Mouse (Mus musculus) liver (tissue): ENCODE results near the gene Gucy2c.

ENCODE experiments used
- DNase-seq: peaks from one replicate; pipeline ENCODE4 v3.0.0-alpha.2; 2020; ENCODE audit warnings: mixed read lengths

The Gucy2c gene

DNA sequence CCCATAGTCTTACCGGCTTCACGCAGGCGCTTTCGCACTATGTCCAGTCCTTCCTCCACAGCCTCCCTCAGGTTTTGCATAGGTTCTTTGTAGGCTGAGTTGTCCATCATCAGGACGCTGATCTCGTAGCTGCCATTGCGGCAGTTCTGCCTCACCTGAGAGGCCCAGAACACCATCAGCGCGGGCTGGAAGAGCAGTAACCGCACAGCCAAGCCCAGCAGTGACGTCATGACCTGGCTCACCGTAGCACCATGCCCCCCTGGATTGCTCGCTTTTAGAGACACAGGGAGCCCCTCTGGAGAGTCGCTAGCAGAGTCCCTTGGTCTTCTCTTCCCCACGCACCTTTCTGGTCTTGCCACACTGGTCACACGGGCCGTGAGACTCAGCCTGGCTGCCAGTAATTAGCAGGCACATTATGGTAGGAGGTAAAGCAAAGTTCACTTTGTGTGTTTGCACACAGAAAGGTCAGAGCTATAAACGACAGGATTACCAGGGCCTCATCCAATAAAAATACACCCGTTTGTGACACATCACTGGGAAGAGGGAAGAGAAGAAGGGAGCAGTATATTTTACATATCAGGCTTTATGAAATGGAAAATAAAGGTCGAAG lies at the start of gene Gucy2c:
TSS of gene Gucy2c (minus strand) at position 389 of the 610 bp plus-strand sequence.
- DNase-seq, result no peak

DNA sequence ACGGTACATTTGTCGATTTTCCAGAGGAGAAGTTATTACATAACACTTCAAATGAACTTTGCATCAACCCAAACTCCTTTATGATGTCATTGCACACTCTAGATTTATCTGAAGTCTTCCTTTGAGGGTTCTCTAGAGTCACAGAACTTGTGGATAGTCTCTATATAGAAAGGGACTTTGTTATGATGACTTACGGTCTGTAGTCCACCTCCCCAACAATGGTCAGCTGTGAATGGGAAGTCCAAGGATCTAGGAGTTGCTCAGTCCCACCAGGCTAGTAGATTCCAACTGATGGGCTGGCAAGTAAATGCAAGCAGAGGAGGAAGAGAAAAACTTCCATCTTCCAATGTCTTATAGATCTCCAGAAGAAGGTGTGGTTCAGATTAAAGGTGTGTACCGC lies 47.1 kb upstream of the Gucy2c start:
- DNase-seq, result no peak

DNA sequence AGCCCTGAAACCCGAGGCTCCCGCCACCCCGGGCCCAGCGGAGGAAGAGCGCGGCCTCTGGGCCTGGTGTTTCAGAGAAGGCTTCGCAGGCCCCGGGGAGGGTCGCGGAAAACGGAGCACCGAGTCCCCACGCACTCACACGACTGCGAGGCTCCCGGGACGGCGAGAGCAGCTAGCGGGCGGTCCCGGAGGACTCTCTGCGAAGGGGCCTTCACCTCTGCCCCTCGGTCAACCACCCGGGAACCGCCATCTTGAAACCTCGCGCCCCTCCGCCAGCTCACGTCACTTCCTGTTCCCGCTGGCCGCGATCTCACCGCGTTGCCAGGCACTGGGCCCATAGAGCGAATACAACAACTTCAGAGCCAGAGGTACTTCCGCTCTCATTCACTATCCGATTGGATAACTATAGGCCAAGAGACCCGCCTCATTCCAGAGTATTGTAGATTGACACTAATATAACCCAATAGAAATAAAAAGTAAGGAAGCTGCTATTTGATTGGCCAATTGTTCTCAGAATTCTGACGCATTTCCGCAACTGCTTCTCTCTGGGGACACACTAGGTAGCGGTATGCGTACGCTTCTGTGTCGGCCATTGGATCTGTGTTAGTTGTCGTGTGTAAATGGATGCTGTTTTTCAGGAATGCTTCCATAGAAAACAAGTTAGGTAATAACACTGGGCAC lies 46.5 kb upstream of the Gucy2c start, which contains the start of gene Wbp11:
TSS of gene Wbp11 (minus strand) at position 353 of the 681 bp plus-strand sequence.
- DNase-seq, result peak; percentile 94

DNA sequence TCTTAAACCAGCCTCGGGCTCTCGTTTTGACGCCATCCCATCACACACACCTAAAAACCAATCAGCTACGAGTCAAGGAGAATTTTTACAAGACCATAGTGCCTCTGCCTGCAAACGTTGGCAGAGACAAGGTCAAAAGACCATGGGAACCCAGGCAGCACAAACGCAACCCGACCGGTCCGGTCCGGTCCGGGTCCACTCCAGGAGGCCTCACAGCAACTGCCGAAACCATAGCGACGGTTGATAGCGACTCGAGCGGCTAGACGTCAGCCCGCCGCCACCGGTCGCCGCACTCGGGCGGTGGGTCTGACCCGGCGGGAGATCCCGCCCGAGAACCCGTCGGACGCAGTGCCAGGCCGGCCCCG lies 45.9 kb upstream of the Gucy2c start, which contains the start of gene BC049715:
TSS of gene BC049715 (plus strand) at position 111 of the 365 bp plus-strand sequence.
- peak; percentile 56 for DNase-seq

DNA sequence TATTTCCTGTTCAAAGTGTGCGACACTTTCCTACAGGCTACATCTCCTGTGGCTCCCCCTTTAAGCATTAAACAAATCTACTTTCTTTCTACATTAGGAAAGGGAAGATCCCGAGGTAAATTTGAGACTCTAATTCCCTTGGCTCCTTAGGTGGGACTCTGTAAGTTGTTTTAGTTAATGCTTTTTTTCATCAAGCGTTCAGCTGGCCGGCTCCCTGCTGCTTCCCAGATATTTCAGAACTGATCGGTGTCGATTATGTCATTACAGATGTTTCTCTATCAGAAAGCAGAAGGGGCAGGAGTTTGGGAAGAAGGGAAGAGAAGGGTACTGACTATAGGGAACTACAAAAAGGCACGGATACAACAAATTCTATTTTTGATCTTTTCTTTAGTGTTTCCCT lies 45.6 kb upstream of the Gucy2c start:
- DNase-seq, result no peak

DNA sequence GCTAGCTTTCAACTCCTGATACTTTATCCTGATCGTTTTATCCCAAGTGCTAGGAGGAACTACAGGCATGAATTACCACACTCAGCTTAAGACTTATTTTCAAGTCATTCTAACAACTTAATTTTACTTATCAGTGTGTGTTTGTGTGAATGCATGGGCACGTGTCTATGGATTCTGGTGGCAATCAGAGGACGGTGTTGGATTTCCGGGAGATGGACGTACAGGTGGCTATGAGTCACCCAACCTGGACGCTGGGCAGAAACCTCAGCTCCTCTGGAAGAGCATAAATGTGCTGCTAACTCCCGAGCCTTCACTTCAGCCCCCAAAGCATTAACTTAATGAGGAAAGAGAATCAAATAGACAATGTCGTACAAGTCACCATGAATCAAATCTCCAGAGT lies 43.4 kb upstream of the Gucy2c start:
- no peak for DNase-seq

DNA sequence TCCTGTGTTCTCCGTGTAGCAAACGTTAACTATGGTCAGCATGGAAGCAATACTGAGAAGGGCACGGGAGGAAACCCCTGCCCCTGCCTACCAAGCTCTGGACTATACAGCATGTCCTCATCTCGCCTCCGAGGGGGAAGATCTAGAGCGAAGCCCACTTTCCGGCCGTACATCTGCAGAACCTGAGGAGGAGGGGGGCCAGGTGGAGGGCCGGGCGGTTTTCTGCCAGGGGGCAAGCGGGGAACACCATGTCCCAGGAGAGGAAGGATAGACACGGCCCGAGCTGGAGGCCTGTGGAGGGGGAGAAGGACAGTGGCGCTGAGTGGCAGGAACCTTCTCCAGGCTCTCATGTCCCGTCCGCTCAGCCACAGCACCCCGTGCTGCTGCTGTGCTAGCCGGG lies 39.5 kb upstream of the Gucy2c start:
- DNase-seq, result no peak

DNA sequence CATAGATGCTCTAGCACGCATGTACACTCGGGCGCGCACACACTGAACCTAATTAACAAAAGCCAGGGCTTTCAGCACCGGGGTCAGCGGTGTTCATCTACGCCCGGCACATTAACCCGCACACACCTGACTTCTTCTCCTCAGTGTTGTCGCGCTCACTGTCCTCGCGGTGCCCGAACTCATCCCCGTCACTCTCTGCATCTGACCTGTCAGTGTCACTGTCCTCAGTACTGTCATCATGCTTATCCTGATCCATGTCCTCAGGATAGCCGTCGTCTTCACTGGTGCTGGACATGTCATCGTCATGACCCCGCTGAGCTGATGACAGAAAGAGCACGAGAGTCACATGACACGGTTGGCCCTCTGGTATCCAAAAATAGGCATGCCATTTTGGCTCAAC lies 38.8 kb upstream of the Gucy2c start:
- no peak for DNase-seq

DNA sequence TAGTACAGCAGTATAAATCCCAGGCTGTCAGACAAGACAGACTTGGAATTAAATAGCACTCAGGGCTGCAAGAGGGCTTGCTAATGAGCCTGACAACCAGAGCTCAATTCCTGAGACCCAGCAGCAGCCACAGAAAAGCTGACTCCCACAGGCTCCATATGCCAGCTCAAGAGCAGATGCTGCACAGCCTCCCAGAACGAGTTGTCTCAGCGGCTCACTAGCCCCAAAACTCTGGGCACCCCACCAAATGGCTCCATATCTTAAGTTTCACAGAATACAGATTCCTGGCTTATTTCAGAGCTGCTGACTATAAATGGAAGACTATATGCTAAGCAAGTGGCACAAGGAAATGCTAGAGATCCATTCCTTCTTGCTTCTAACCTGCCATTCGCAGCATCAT lies 36.0 kb upstream of the Gucy2c start:
- no peak for DNase-seq

DNA sequence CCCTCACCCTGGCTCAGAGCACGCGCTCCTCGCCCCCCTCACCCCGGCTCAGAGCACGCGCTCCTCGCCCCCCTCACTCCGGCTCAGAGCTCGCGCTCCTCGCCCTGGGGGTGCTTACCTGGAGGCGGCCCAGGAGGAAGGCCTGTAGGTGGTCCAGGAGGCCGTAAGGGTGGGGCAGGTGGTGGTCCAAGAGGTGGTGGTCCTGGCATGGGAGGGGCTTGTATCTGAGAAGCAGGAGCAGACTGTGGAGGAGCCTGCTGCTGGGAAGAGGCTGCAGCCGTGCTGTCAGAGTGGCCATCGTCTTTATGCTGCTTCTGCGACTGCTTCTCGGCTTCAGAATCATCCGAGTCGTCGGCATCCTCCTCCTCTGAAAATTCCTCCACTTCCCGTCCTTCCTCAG lies 35.3 kb upstream of the Gucy2c start:
- no peak for DNase-seq

DNA sequence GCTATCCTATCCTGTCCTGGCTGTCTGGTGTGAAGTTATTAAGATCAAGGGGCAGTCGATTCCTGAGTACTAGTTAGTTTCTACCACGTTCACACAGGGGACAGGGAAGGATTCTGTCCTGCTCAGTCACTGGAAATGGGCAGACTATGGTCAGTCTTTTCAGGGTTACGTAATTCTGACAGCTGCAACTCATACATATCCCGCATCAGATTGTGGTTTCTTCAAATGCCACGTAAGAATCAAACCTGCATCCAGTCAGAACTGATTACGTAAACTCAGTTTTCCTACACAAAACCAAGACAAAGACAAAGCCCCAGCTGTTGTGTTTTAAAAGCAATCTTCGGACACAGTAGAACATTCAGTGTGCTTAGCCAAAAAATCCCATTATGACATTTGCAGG lies 33.8 kb upstream of the Gucy2c start:
- no peak for DNase-seq

DNA sequence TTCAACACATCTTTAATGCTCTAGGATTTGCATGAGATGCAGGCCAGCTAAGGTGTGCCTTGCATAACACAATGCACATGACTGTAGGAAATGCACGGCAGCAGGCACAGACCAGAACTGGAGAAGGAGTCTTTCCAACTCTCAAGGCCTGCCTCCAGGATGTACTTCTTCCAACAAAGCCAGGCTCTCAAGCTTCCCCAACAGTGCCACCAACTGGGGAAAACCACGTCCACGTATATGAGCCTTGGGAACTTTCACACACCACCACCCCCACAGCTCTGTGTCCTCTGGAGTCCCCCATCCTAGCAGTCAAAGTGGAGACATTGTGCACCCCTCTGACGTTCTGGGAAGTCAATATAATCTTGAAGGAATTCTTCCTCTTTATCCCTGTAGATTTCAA lies 31.6 kb upstream of the Gucy2c start:
- DNase-seq, result no peak

DNA sequence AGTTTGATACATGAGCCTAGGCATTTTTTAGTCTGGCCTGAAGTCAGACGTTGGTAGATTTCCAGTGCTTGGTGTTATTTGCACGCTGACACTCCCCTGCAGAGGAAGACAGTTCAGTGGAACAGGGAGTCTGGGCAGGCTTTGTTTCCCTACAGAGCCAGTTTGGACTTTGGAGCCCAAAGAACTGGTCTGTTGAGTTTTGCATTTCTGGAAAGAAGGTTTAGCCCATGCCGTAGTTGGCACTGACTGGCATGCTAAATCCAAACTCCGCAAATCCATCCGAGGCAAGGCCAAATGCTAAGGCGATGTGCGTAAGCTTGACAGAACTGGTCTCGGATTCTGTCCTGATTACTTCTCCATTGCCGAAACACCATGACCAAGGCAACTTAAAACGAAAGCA lies 29.6 kb upstream of the Gucy2c start:
- DNase-seq, result no peak

DNA sequence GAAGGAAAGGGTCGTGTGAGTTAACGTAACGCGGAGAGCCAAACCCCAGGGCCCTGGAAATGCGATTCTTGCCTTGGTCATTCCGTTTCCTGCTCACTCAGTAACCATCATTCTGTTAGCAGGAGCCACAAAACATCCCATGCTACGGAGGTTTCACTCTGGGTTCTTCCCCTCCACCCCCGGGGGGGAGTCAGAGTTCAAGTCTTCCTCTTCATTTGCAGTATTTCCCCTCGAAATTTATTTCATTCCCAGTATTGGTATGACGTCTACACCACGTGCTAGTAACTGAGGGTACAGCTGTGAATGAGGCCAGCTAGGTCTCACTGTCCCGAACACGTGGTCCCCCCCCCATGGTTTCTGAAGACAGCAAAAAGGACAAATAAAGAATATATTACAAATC lies 28.1 kb upstream of the Gucy2c start:
- DNase-seq, result no peak

DNA sequence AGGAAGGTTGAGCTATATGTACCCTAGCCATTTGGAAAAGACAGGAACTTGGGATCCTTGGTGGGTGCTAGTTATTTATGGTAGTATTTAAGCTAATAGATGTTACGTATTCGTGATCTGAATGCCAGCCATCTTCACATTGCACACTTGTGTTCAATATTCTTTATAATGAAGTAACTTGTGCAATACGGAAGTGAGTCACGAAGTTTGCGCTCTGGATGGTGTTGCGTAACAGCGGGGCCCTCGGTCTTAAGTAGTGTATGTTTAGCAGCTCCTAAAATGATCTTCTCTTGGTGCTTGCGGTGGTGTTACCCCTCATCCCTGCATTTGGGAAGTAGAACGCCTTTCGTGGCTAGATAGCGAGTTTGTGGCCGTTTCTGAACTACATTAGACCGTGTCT lies 27.5 kb upstream of the Gucy2c start:
- DNase-seq, result peak; percentile 61

DNA sequence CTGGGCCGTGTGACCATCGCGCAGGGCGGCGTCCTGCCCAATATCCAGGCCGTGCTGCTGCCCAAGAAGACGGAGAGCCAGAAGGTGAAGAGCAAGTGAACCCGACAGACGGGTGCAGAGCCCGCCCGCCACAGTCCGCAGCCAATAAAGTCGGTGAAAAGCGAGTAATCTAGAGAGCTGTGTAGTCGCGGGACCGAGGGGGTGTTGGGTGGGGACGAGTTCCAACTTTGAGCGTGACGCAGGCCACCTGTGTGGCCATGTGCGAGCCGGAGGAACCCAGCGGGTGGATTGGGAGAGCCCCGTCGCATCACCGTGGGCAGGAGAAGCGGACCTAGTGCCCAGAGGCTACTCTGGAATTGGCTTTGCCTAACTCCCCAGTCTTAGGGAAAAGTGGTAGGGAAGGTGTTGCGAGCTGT lies 27.1 kb upstream of the Gucy2c start:
- DNase-seq, result peak; percentile 67

DNA sequence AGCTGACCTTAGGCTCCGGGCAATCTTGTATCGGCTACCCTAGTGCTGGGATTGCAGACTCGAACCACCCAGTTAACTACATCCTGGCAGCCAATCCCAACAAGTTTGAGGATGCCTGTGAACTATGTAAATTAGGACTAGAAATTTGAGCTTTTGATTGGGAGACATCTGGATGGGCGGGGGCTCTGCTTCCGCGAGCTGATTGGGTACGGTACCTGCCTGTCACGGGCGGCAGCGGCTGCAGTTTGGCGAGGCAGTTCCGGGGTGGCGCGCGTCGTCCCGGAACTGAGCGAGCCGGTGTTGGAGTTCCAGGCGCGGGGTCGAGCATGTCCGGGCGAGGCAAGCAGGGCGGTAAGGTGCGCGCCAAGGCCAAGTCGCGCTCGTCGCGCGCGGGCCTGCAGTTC lies 26.5 kb upstream of the Gucy2c start, which contains the start of gene H2afj:
TSS of gene H2afj (plus strand) at position 231 of the 404 bp plus-strand sequence.
- peak; percentile 98 for DNase-seq

DNA sequence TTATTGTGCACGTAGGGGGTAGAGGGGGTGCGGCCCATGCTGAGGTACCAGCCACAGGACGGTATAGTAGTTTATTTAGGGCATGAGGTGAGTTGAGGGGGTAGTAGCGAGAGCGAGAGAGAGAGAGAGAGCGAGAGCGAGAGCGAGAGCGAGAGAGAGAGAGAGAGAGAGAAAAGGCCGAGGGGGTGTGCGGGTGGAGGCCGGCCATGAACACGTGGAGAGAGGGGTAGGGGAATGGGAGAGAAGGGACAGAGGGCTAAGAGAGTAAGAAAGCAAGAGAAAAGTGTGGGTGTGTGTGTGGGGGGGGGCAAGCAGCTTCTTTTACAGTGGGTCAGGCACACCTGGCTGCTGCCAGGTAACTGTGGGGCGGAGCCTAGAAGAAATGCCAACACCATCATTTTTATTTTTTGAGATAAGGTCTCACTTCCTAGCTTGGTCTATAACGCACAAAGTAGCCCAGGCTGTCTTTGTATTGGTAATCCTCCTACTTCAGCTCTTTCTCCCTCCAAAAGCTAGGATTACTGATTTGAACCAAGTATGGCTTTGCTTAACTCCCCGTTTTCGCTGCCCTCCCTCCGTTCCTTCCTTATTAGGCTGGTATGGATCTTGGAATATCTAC lies 25.9 kb upstream of the Gucy2c start:
- no peak for DNase-seq

DNA sequence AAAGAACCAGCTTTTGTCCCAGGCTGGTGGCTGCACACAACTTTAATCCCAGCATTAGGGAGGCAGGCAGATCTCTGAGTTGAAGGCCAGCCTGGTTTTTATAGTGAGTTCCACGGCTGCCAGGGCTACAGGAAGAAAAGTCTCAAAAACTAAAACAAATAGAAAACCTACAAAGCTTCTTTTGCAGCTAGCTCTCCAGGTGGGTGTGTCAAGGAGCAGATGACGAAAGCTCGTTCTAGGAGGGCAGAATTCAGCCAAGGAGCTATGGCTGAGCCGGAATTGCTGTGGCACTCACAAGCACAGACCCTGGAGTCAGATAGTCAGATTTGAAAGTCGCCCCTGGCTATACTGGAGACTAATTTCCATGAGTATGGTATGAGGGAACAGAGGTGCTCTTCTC lies 25.3 kb upstream of the Gucy2c start:
- peak; percentile 31 for DNase-seq

DNA sequence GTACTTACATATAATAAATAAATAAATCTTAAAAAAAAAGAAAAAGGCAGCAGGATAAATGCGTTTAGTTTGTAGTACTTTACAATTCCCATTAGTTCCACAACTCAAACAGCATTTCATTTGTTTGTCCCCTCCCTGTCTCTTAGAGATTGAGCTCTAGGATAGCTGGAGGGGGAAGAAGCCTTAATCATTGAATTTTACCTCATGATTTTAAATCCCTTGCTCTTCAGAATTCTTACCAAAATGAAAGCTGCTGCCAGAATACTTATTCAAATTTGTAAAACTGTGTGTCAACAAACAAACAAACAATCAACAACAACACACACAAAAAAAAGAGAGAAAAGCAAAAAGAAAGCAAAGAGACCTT lies 23.8 kb upstream of the Gucy2c start:
- no peak for DNase-seq

DNA sequence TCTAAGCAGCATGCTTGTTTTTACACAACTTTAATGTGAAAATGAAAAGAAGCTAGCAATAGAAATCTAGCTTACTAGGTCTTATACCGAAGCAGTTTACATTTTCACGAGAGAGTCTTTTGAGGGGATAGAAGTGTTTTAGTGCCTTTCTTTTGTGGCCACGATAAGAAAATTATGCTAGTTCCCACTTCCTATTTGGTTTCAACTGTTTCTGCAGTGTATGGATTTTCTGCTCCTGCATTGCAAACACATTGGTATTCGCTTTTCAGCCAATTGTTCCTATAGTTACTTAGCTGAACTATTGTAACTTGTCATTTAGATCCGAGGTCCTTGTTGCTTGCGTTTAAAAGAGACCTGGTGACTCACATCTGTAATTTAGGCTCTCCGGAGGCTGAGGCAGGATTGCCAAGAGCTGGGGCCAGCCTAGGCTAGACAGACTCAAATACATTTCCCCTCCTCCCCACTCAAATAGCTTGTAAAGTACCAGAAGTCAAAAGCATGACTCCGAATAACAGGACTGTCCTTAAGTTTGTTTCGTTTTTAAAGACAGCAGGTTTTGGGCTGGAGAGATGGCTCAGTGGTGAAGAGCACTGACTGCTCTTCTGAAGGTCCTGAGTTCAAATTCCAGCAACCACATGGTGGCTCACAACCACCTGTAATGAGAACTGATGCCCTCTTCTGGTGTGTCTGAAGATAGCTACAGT lies 23.3 kb upstream of the Gucy2c start:
- peak; percentile 41 for DNase-seq

DNA sequence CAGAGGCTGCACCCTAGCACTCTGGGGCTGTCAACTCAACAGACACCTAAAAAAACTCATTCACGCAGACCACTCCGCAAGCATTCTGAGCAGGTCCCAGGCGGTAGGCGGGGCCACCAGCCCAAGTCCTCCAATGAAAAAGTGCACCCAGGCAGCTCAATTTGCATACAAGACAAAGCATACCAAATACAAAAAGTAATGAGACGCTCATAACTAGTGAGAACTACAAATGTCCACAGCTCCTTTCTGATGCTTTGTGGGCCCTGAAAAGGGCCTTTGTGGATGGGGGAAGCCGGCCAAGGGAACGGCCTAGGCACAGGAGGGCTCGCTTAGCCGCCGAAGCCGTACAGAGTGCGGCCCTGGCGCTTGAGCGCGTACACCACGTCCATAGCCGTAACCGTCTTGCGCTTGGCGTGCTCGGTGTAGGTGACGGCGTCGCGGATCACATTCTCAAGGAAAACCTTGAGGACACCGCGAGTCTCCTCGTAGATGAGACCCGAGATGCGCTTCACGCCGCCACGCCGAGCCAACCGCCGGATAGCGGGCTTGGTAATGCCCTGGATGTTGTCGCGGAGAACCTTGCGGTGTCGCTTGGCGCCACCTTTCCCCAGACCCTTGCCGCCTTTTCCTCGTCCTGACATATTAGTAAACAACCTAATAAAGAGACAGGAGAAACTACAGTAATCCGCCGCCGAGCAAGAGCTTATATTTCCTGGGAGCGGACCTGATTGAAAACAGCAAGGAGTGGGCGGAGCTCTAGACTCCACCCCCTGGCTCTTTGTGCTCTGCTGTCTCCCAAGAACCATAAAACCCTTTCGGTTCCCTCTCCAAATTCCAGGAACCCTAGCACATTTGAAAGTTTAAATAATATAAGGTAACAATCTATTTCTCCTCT lies 22.4 kb upstream of the Gucy2c start, which contains the start of gene Hist4h4:
TSS of gene Hist4h4 (minus strand) at position 677 of the 895 bp plus-strand sequence.
- DNase-seq, result peak; percentile 94
